Mouse (Mus musculus): ENCODE measurements around the gene Prss28.

The Prss28 gene

DNA sequence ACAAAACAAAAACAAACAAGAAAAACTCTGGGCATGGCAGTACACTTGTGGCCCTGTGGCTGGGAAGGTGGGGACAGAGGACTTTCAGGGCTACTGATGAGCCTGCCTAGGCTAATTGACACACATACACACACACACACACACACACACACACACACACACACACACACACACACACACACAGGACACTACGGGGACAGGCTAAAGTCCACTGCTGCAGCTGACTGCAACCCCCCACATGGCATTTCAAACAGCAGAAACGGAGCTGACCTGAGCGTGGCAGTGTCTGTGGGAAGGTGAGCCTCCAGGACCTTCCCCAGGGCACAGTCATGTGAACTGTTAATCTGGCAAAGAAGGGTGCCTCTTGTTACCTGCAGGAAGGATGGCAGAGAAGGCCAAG lies 33.0 kb downstream of the Prss28 start:
- no peak for DNase-seq (ENCODE audit: low spot score)

DNA sequence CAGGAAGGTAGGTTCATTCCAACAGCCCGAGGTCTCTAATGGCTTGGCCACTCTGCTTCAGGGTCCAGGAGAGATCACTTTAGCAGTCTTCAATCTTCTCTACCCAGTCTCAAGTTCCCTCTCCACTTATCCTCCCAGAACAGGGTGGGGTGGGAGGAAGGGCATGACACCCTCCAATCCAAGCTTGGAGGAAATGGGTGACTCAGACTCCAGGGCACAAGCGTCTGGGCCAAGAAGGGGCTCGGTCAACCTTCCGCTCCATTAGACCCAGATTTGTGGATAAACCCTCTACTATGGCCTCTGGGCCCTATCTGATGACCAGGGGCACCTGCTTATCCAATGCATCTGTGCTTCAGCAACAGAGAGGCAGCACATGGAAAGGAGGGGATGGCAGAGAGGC lies 37.0 kb downstream of the Prss28 start, which contains the start of gene Tpsab1:
Gene Tpsab1, minus strand, starts transcription at position 101 of the 400 bp plus-strand sequence.
- no peak for DNase-seq (ENCODE audit: low spot score)

- no peak for DNase-seq (ENCODE audit: low spot score)
Measured at GRCm38 (mm10) chr17:25361291-25361690, 52.8 kb downstream of the Prss28 start.
